28 mouse cellular contexts compared by ENCODE assay signal in the genomic region with DNA sequence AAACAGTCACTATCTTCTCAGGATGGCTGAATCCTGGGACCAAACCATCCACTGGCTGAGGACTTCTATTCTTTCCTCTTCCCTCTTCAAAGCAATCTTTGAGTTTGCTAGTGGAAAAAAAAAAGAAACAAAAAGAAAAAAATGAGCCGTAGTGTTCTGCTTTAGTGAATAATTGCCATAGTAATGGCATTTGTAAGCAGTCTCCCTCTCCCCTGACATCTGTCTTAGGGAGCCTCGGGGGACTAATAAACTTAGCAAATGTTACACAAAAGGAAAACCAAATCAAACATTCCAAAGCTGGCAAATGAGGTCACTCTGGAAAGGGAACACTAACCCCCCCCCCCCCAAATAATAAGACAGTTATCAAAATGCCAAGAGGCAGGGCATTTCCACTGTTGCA.
DNase-seq lines count a peak whose midpoint lies in the region; ATAC-seq and TF ChIP-seq lines count a peak whose summit lies in the region.
"Had no signal": no experiment of that assay in that cellular context is flagged by ENCODE, and none has a peak within 500 bp of the region (broad histone marks: within the 10 kb centered on the region; RNA-seq: fewer than 3 reads in every experiment).

No protein-coding gene starts in this region.

- no peak overlapping the region for H3K27ac ChIP-seq in hindbrain, postnatal 0 days
- H3K27ac ChIP-seq in hindbrain, embryonic 11.5 days (ENCODE audit: low read depth, low read length) = no peak overlapping the region
- no peak overlapping the region for H3K27ac ChIP-seq in neural tube, embryonic 14.5 days (ENCODE audit: low read depth, low read length)
- H3K27ac ChIP-seq in liver, postnatal 0 days (ENCODE audit: low read depth) = no peak overlapping the region
- H3K27ac ChIP-seq: forebrain, embryonic 10.5 days; forebrain, embryonic 13.5 days; gastrocnemius, adult 2 months; heart, embryonic 15.5 days; hindbrain, embryonic 10.5 days; hindbrain, embryonic 15.5 days; intestine, embryonic 15.5 days had no signal

- no peaks in the 10 kb centered on the region for H3K36me3 ChIP-seq in hindbrain, postnatal 0 days (ENCODE audit: insufficient read depth, low read length)
- H3K36me3 ChIP-seq in hindbrain, embryonic 11.5 days (ENCODE audit: control insufficient read depth, insufficient read depth, low read length) = no peaks in the 10 kb centered on the region
- H3K36me3 ChIP-seq in neural tube, embryonic 14.5 days (ENCODE audit: control insufficient read depth, insufficient read depth, low read length) = no peaks in the 10 kb centered on the region
- no peaks in the 10 kb centered on the region for H3K36me3 ChIP-seq in liver, postnatal 0 days (replicated peaks; ENCODE audit: insufficient read depth, low read length)
- H3K36me3 ChIP-seq: forebrain, embryonic 10.5 days; heart, embryonic 12.5 days; heart, embryonic 15.5 days; hindbrain, embryonic 10.5 days; hindbrain, embryonic 15.5 days; intestine, embryonic 15.5 days had no signal

- TF ChIP-seq CTCF in hindbrain, postnatal 0 days (IDR thresholded peaks at IDR 0.05; ENCODE audit: low read depth) = no peak
- TF ChIP-seq CTCF in liver, postnatal 0 days (IDR thresholded peaks at IDR 0.05; ENCODE audit: low read depth) = no peak

- 30% methylated on average over 2 of the region's 2 CpGs for WGBS in hindbrain, postnatal 0 days
- 53% methylated on average over 2 of the region's 2 CpGs for WGBS in hindbrain, embryonic 11.5 days
- WGBS in neural tube, embryonic 14.5 days = 24% methylated on average over 2 of the region's 2 CpGs
- WGBS in liver, postnatal 0 days (ENCODE audit: insufficient replicate concordance) = 76% methylated on average over 2 of the region's 2 CpGs

- DNase-seq in hindbrain, postnatal 0 days (ENCODE audit: low spot score) = peak; percentile 4
- DNase-seq in hindbrain, embryonic 11.5 days (ENCODE audit: low spot score) = no peak
- DNase-seq in neural tube, embryonic 10.5 days (ENCODE audit: extremely low spot score, low spot score) = no peak
- peak; percentile 10 for DNase-seq in adipocyte (ENCODE audit: low spot score)
- peak; percentile 21 for DNase-seq in mesoderm, embryonic 11.5 days (ENCODE audit: low read depth, low spot score)
- no peak for DNase-seq in liver, postnatal 0 days
- no peak for DNase-seq in left cerebral cortex, postnatal 36 days (ENCODE audit: low spot score in 2 of 2)
- DNase-seq: adrenal gland, adult 2 months; adrenal gland, postnatal 14 days; B cell, adult 2 months; cerebellum, adult 18-20 months; cerebellum, adult 9-10 months; cerebellum, postnatal 14 days; gastrocnemius, adult 2 months; gastrocnemius, postnatal 14 days; heart, adult 18-20 months; heart, postnatal 10 days; heart, postnatal 36 days had no signal

- TF ChIP-seq EP300 in liver, postnatal 0 days (IDR thresholded peaks at IDR 0.05; ENCODE audit: low read depth) = no peak

- H3K4me3 ChIP-seq in hindbrain, postnatal 0 days (ENCODE audit: low read length) = no peak overlapping the region
- no peak overlapping the region for H3K4me3 ChIP-seq in hindbrain, embryonic 11.5 days (ENCODE audit: low read depth, low read length)
- no peak overlapping the region for H3K4me3 ChIP-seq in neural tube, embryonic 14.5 days (ENCODE audit: low read depth, low read length)
- H3K4me3 ChIP-seq in liver, postnatal 0 days (ENCODE audit: low read depth, low read length) = no peak overlapping the region
- H3K4me3 ChIP-seq: forebrain, embryonic 10.5 days; forebrain, embryonic 13.5 days; gastrocnemius, adult 2 months; heart, embryonic 12.5 days; heart, embryonic 15.5 days; hindbrain, embryonic 10.5 days; hindbrain, embryonic 15.5 days; intestine, embryonic 15.5 days had no signal

- no peaks in the 10 kb centered on the region for H3K9me3 ChIP-seq in hindbrain, postnatal 0 days (ENCODE audit: low read length)
- no peaks in the 10 kb centered on the region for H3K9me3 ChIP-seq in hindbrain, embryonic 11.5 days (ENCODE audit: control insufficient read depth, low read length)
- H3K9me3 ChIP-seq in neural tube, embryonic 14.5 days (ENCODE audit: control insufficient read depth, low read length) = no peaks in the 10 kb centered on the region
- no peaks in the 10 kb centered on the region for H3K9me3 ChIP-seq in liver, postnatal 0 days (ENCODE audit: low read length)
- H3K9me3 ChIP-seq: forebrain, embryonic 10.5 days; forebrain, embryonic 13.5 days; heart, embryonic 12.5 days; heart, embryonic 15.5 days; hindbrain, embryonic 10.5 days; hindbrain, embryonic 15.5 days; intestine, embryonic 15.5 days had no signal

- no peaks in the 10 kb centered on the region for H3K27me3 ChIP-seq in hindbrain, postnatal 0 days (ENCODE audit: insufficient read depth, low read length)
- no peaks in the 10 kb centered on the region for H3K27me3 ChIP-seq in hindbrain, embryonic 11.5 days (ENCODE audit: control insufficient read depth, insufficient read depth, low read length)
- no peaks in the 10 kb centered on the region for H3K27me3 ChIP-seq in neural tube, embryonic 14.5 days (ENCODE audit: control insufficient read depth, insufficient read depth, low read length)
- no peaks in the 10 kb centered on the region for H3K27me3 ChIP-seq in liver, postnatal 0 days (ENCODE audit: insufficient read depth, low read length)
- H3K27me3 ChIP-seq: forebrain, embryonic 13.5 days; heart, embryonic 12.5 days; heart, embryonic 15.5 days; hindbrain, embryonic 15.5 days; intestine, embryonic 15.5 days had no signal

- intact Hi-C loops in left cerebral cortex, postnatal 36 days (cut with DNase I) = no loop called here

- no peak overlapping the region for H3K9ac ChIP-seq in hindbrain, postnatal 0 days (replicated peaks; ENCODE audit: low read length)
- H3K9ac ChIP-seq in hindbrain, embryonic 11.5 days (ENCODE audit: low read depth, low read length) = no peak overlapping the region
- H3K9ac ChIP-seq in neural tube, embryonic 14.5 days (replicated peaks; ENCODE audit: low read depth, low read length) = no peak overlapping the region
- H3K9ac ChIP-seq in liver, postnatal 0 days (replicated peaks) = no peak overlapping the region
- H3K9ac ChIP-seq: forebrain, embryonic 13.5 days; heart, embryonic 12.5 days; heart, embryonic 15.5 days; hindbrain, embryonic 15.5 days; intestine, embryonic 15.5 days had no signal

- H3K4me1 ChIP-seq in hindbrain, postnatal 0 days (ENCODE audit: insufficient read depth, low read length) = no peaks in the 10 kb centered on the region
- no peaks in the 10 kb centered on the region for H3K4me1 ChIP-seq in hindbrain, embryonic 11.5 days (replicated peaks; ENCODE audit: control insufficient read depth, insufficient read depth, low read length)
- H3K4me1 ChIP-seq in neural tube, embryonic 14.5 days (ENCODE audit: control insufficient read depth, insufficient read depth, low read length) = no peaks in the 10 kb centered on the region
- H3K4me1 ChIP-seq in liver, postnatal 0 days (ENCODE audit: insufficient read depth) = no peaks in the 10 kb centered on the region
- H3K4me1 ChIP-seq: forebrain, embryonic 10.5 days; forebrain, embryonic 13.5 days; heart, embryonic 12.5 days; heart, embryonic 15.5 days; hindbrain, embryonic 10.5 days; hindbrain, embryonic 15.5 days; intestine, embryonic 15.5 days had no signal

- no peak overlapping the region for H3K4me2 ChIP-seq in hindbrain, postnatal 0 days (ENCODE audit: low read depth, low read length)
- no peak overlapping the region for H3K4me2 ChIP-seq in hindbrain, embryonic 11.5 days (replicated peaks; ENCODE audit: low read depth, low read length)
- H3K4me2 ChIP-seq in neural tube, embryonic 14.5 days (ENCODE audit: low read depth, low read length) = no peak overlapping the region
- H3K4me2 ChIP-seq in liver, postnatal 0 days (ENCODE audit: low read depth, low read length) = no peak overlapping the region
- H3K4me2 ChIP-seq: forebrain, embryonic 13.5 days; heart, embryonic 12.5 days; heart, embryonic 15.5 days; hindbrain, embryonic 15.5 days; intestine, embryonic 15.5 days had no signal

- no peak for ATAC-seq in hindbrain, postnatal 0 days
- no peak for ATAC-seq in hindbrain, embryonic 11.5 days (ENCODE audit: low FRiP score)
- peak; percentile 63; the same call in 1 of the 2 replicates for ATAC-seq in neural tube, embryonic 14.5 days (ENCODE audit: low read depth)
- no peak for ATAC-seq in liver, postnatal 0 days
- ATAC-seq: CD4-positive, CD25-positive, alpha-beta regulatory T cell, adult 4 months; forebrain, embryonic 13.5 days; forebrain, embryonic 16.5 days; intestine, embryonic 15.5 days had no signal

Comparison
In these comparisons a context has a peak if more than half of its experiments do, and no peak if none do; other contexts are left out.
1. DNase-seq: peak in hindbrain, postnatal 0 days (single experiment), adipocyte (single experiment) and mesoderm, embryonic 11.5 days (single experiment); none in hindbrain, embryonic 11.5 days (single experiment), neural tube, embryonic 10.5 days (single experiment), liver, postnatal 0 days (single experiment) and left cerebral cortex, postnatal 36 days (0 of 2).